Mouse (Mus musculus): ENCODE measurements around the gene Sh3gl2. TPM values are rescaled to one million over a fixed set of nuclear protein-coding genes. Genes with fewer than 3 reads are reported as not detected.

The Sh3gl2 gene
- polyA plus RNA-seq, 1 experiment = 0.87 TPM

GRCm38 (mm10) chr4:85554696-85555095 is 349.8 kb downstream of the Sh3gl2 start:
- WGBS = 60% methylated on average over 3 of the region's 3 CpGs
- TF ChIP-seq CTCF (IDR thresholded peaks at IDR 0.05; ENCODE audit: control insufficient read depth, insufficient read depth, low read length) = no peak
- no peak for TF ChIP-seq POLR2A (IDR thresholded peaks at IDR 0.05; ENCODE audit: borderline replicate concordance, control insufficient read depth, low read depth, low read length)
- Histone ChIP-seq H3K27ac (ENCODE audit: control insufficient read depth, insufficient read depth, low read depth, low read length, poor library complexity) (no peak overlapping the region), H3K4me1 (ENCODE audit: control insufficient read depth, insufficient read depth, low read length) (no peaks in the 10 kb centered on the region), H3K4me3 (replicated peaks; ENCODE audit: control insufficient read depth, low read depth, low read length) (no peak overlapping the region)

DNA sequence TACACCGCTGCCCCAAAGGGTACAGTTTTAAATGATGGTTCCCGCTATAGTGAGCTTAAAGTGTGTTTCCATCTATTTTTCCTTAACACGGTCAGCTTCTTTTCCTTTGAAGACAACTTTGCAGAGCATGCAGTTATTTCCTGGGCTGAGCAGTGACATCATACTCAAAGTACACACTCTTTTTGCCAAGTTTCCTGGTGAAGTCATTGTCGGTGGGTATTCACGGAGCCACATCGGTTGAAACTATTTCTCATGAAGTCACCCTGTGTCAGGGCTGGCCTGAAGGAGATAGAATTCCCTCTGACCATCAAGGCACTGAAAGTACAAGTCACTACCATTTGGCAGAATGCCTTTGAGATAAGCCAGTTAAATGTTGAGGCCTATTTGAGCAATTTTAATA is 354.8 kb downstream of the Sh3gl2 start:
- Histone ChIP-seq H3K27ac (ENCODE audit: control insufficient read depth, insufficient read depth, low read depth, low read length, poor library complexity) (no peak overlapping the region), H3K4me1 (ENCODE audit: control insufficient read depth, insufficient read depth, low read length) (no peaks in the 10 kb centered on the region), H3K4me3 (replicated peaks; ENCODE audit: control insufficient read depth, low read depth, low read length) (no peak overlapping the region)
- TF ChIP-seq POLR2A (IDR thresholded peaks at IDR 0.05; ENCODE audit: borderline replicate concordance, control insufficient read depth, low read depth, low read length) = no peak
- no peak for TF ChIP-seq CTCF (IDR thresholded peaks at IDR 0.05; ENCODE audit: control insufficient read depth, insufficient read depth, low read length)
- WGBS = 80% methylated on average over 6 of the region's 6 CpGs

GRCm38 (mm10) chr4:85585426-85585825 is 380.5 kb downstream of the Sh3gl2 start:
- H3K4me3 ChIP-seq (replicated peaks; ENCODE audit: control insufficient read depth, low read depth, low read length) = no peak overlapping the region
- TF ChIP-seq POLR2A (IDR thresholded peaks at IDR 0.05; ENCODE audit: borderline replicate concordance, control insufficient read depth, low read depth, low read length) = no peak
- TF ChIP-seq CTCF (IDR thresholded peaks at IDR 0.05; ENCODE audit: control insufficient read depth, insufficient read depth, low read length) = no peak
- H3K27ac ChIP-seq (ENCODE audit: control insufficient read depth, insufficient read depth, low read depth, low read length, poor library complexity) = no peak overlapping the region
- H3K4me1 ChIP-seq (ENCODE audit: control insufficient read depth, insufficient read depth, low read length) = no peaks in the 10 kb centered on the region
- WGBS = 79% methylated on average over 2 of the region's 2 CpGs

- 77% methylated on average over 4 of the region's 4 CpGs for WGBS
- Histone ChIP-seq H3K27ac (ENCODE audit: control insufficient read depth, insufficient read depth, low read depth, low read length, poor library complexity) (no peak overlapping the region), H3K4me3 (replicated peaks; ENCODE audit: control insufficient read depth, low read depth, low read length) (no peak overlapping the region), H3K4me1 (ENCODE audit: control insufficient read depth, insufficient read depth, low read length) (no peaks in the 10 kb centered on the region)
- TF ChIP-seq POLR2A (IDR thresholded peaks at IDR 0.05; ENCODE audit: borderline replicate concordance, control insufficient read depth, low read depth, low read length) (no peak), CTCF (IDR thresholded peaks at IDR 0.05; ENCODE audit: control insufficient read depth, insufficient read depth, low read length) (no peak)
Observed at GRCm38 (mm10) chr4:85588928-85589327, 384.0 kb downstream of the Sh3gl2 start.

- WGBS = 47% methylated on average over 7 of the region's 7 CpGs
- H3K4me3 ChIP-seq (replicated peaks; ENCODE audit: control insufficient read depth, low read depth, low read length) = no peak overlapping the region
- no peak for TF ChIP-seq POLR2A (IDR thresholded peaks at IDR 0.05; ENCODE audit: borderline replicate concordance, control insufficient read depth, low read depth, low read length)
- TF ChIP-seq CTCF (IDR thresholded peaks at IDR 0.05; ENCODE audit: control insufficient read depth, insufficient read depth, low read length) = no peak
- no peaks in the 10 kb centered on the region for H3K4me1 ChIP-seq (ENCODE audit: control insufficient read depth, insufficient read depth, low read length)
- H3K27ac ChIP-seq (ENCODE audit: control insufficient read depth, insufficient read depth, low read depth, low read length, poor library complexity) = no peak overlapping the region
Observed at GRCm38 (mm10) chr4:85591037-85591436, 386.1 kb downstream of the Sh3gl2 start.

DNA sequence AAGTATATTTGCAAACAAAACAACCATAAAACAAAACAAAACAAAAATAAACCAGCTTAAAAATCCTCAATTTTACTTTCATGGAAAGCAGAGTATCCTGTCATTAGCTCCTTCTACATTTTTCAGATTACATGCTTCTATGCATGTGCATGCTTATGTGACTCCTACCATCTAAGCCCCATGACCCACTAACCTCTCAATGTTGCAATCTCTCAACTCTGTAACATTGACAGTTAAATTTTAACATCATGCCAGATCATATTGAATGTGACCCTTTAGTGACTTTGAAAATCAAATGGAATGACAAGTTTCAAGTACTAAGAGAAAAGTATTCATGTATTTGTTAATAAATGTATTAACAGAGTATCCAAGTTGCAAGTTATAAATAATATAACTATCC is 389.2 kb downstream of the Sh3gl2 start:
- Histone ChIP-seq H3K27ac (ENCODE audit: control insufficient read depth, insufficient read depth, low read depth, low read length, poor library complexity) (no peak overlapping the region), H3K4me3 (replicated peaks; ENCODE audit: control insufficient read depth, low read depth, low read length) (no peak overlapping the region)
- no peak for TF ChIP-seq CTCF (IDR thresholded peaks at IDR 0.05; ENCODE audit: control insufficient read depth, insufficient read depth, low read length)
- TF ChIP-seq POLR2A (IDR thresholded peaks at IDR 0.05; ENCODE audit: borderline replicate concordance, control insufficient read depth, low read depth, low read length) = no peak

DNA sequence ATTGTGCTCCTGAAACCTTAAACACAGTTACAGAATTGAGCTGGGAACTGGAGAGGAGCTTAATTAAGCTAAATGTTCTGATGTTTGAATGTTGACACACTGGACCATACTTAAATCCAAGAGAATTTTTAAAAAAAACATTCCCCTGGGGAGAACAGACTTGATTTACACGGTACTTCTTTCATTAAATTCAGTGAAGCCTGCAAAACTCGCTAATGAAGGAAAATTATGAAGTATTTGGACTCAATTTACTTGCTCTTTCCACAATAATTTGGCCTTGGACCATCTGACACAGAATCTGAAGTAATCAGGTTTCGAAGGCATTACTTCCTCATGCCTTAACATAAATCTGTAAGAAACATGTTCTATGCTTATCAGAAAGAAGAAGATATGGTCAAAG is 408.4 kb downstream of the Sh3gl2 start:
- Histone ChIP-seq H3K27ac (ENCODE audit: control insufficient read depth, insufficient read depth, low read depth, low read length, poor library complexity) (no peak overlapping the region), H3K4me1 (ENCODE audit: control insufficient read depth, insufficient read depth, low read length) (no peaks in the 10 kb centered on the region), H3K4me3 (replicated peaks; ENCODE audit: control insufficient read depth, low read depth, low read length) (no peak overlapping the region)
- TF ChIP-seq CTCF (IDR thresholded peaks at IDR 0.05; ENCODE audit: control insufficient read depth, insufficient read depth, low read length) = no peak
- TF ChIP-seq POLR2A (IDR thresholded peaks at IDR 0.05; ENCODE audit: borderline replicate concordance, control insufficient read depth, low read depth, low read length) = no peak
- 61% methylated on average over 3 of the region's 3 CpGs for WGBS

More for the DNA sequence above, 389.2 kb downstream of the Sh3gl2 start:
- H3K4me1 ChIP-seq (ENCODE audit: control insufficient read depth, insufficient read depth, low read length) = no peaks in the 10 kb centered on the region

GRCm38 (mm10) chr4:85618746-85619145 is 413.8 kb downstream of the Sh3gl2 start:
- 73% methylated on average over 5 of the region's 5 CpGs for WGBS
- no peak for TF ChIP-seq CTCF (IDR thresholded peaks at IDR 0.05; ENCODE audit: control insufficient read depth, insufficient read depth, low read length)
- no peak for TF ChIP-seq POLR2A (IDR thresholded peaks at IDR 0.05; ENCODE audit: borderline replicate concordance, control insufficient read depth, low read depth, low read length)
- H3K4me3 ChIP-seq (replicated peaks; ENCODE audit: control insufficient read depth, low read depth, low read length) = no peak overlapping the region
- H3K27ac ChIP-seq (ENCODE audit: control insufficient read depth, insufficient read depth, low read depth, low read length, poor library complexity) = no peak overlapping the region
- H3K4me1 ChIP-seq (ENCODE audit: control insufficient read depth, insufficient read depth, low read length) = no peaks in the 10 kb centered on the region

DNA sequence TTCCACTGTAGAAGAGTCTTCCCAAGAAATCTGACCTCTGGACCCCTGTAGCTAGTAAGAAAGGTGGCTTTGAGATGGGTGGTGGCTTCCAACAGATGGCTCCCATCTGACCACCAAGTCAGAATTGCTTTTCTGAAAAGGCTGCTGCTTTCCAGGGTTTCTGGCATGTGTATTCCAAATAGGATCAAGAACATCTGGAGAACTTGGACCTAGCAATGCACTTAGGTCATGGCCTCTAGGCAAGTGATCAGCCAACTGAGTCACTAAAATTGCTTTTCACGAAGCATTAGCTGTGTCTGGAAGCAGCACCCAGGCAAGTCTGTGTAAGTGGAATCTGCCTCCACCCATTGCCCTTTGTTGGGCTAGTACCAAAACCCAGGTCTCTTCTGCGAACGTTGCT is 414.3 kb downstream of the Sh3gl2 start:
- WGBS = 82% methylated on average over 3 of the region's 3 CpGs
- H3K27ac ChIP-seq (ENCODE audit: control insufficient read depth, insufficient read depth, low read depth, low read length, poor library complexity) = no peak overlapping the region

More for the DNA sequence above, 414.3 kb downstream of the Sh3gl2 start:
- H3K4me3 ChIP-seq (replicated peaks; ENCODE audit: control insufficient read depth, low read depth, low read length) = no peak overlapping the region
- TF ChIP-seq POLR2A (IDR thresholded peaks at IDR 0.05; ENCODE audit: borderline replicate concordance, control insufficient read depth, low read depth, low read length) (no peak), CTCF (IDR thresholded peaks at IDR 0.05; ENCODE audit: control insufficient read depth, insufficient read depth, low read length) (no peak)
- H3K4me1 ChIP-seq (ENCODE audit: control insufficient read depth, insufficient read depth, low read length) = no peaks in the 10 kb centered on the region

All from bone marrow, adult 2 months (tissue).